Mouse (Mus musculus) midbrain, embryonic 12.5 days (tissue): ENCODE data around the gene Desi2. TPM values are rescaled to one million over a fixed set of nuclear protein-coding genes. Genes with fewer than 3 reads are reported as not detected.
"Not testable (repeated sequence)": the region's sequence is repeated elsewhere in the genome, so short reads cannot be mapped to it uniquely, and the experiment has no call there.

Experiments used
- ATAC-seq: fragments of 200-750 bp; cut with Nextera tagmentation; 2 replicates; pipeline ENCODE4 v1.8.0; 2017; ENCODE audit warnings: low read depth, moderate TSS enrichment, moderate library complexity; ENCODE audit not compliant: low FRiP score
- H3K27ac ChIP-seq: fragments of 300-500 bp; sonication (generic); replicated peaks from 2 replicates; pipeline ENCODE4 v1.5.1; 2016; ENCODE audit warnings: mild to moderate bottlenecking
- H3K27me3 ChIP-seq: fragments of 300-500 bp; sonication (generic); 2 replicates; pipeline ENCODE4 v1.6.1; 2016; ENCODE audit warnings: mild to moderate bottlenecking
- H3K36me3 ChIP-seq: fragments of 300-500 bp; sonication (generic); 2 replicates; pipeline ENCODE4 v1.6.1; 2016
- H3K4me1 ChIP-seq: fragments of 300-500 bp; sonication (generic); 2 replicates; pipeline ENCODE4 v1.6.1; 2016
- H3K4me2 ChIP-seq: fragments of 300-500 bp; sonication (generic); replicated peaks from 2 replicates; pipeline ENCODE4 v1.6.1; 2016; ENCODE audit warnings: mild to moderate bottlenecking, moderate library complexity
- H3K4me3 ChIP-seq: fragments of 300-500 bp; sonication (generic); 2 replicates; pipeline ENCODE4 v1.5.1; 2016; ENCODE audit warnings: mild to moderate bottlenecking
- H3K9ac ChIP-seq: fragments of 300-500 bp; sonication (generic); replicated peaks from 2 replicates; pipeline ENCODE4 v1.6.1; 2016; ENCODE audit warnings: mild to moderate bottlenecking, moderate library complexity
- H3K9me3 ChIP-seq: fragments of 300-500 bp; sonication (generic); 2 replicates; pipeline ENCODE4 v1.6.1; 2016; ENCODE audit warnings: mild to moderate bottlenecking
- WGBS: fragments of 180-500 bp; shearing (Covaris S2); methylation state at CpG from one replicate; pipeline ENCODE4 v1.1.7; 2016; 5-methylcytosine and 5-hydroxymethylcytosine counted together
- polyA plus RNA-seq: library from polyadenylated mRNA; unstranded; fragments of >200 nt; fragmentation: Nextera tagmentation; extraction: Ambion mirVana; gene quantifications from 2 replicates; pipeline ENCODE4 v1.2.1, GENCODE M21; 2016

Desi2 gene
- polyA plus RNA-seq = 19.6 and 20.5 TPM in 2 replicates

DNA sequence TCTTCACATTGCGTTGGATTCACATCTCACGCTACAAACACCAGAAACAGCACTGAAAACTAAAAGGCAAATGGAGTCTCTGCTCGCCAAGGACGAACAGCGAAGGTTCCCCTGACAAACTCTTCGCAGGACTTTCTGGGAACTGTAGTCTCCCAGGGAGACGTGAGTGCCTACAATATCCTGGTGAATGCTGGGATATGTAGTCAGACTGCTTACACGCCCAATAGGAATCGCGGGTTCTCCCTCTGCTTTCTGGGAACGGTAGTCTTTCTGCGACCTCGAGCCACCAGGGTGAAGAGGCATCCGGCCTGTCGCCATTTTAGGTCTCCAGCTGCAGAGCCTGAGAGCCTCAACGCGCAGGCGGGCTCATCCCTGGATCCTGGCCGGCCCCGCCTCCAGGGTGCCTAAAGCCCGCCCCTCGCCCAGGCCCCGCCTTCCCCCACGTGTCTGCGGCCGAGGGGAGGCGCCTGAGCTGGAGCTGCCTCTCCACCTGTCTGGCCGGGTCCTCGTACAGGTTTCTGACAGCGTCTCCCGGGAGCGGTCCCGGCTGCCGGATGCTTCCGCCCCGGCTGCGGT lies at the start of gene Desi2:
Gene Desi2 (plus strand): TSS at position 202 of the 576 bp plus-strand sequence.
- peak within 1 kb of the TSS; percentile 67 for H3K27ac ChIP-seq
- H3K27me3 ChIP-seq, H3K4me1 ChIP-seq, H3K36me3 ChIP-seq, H3K9me3 ChIP-seq: not testable (repeated sequence)
- peak within 1 kb of the TSS; percentile 53; the same call in 1 of the 2 replicates for H3K9ac ChIP-seq
- under 1% methylated on average over 37 of the region's 37 CpGs for WGBS
- H3K4me3 ChIP-seq = peak within 1 kb of the TSS; percentile 65
- ATAC-seq = peak; percentile 99
- peak within 1 kb of the TSS; percentile 53 for H3K4me2 ChIP-seq

DNA sequence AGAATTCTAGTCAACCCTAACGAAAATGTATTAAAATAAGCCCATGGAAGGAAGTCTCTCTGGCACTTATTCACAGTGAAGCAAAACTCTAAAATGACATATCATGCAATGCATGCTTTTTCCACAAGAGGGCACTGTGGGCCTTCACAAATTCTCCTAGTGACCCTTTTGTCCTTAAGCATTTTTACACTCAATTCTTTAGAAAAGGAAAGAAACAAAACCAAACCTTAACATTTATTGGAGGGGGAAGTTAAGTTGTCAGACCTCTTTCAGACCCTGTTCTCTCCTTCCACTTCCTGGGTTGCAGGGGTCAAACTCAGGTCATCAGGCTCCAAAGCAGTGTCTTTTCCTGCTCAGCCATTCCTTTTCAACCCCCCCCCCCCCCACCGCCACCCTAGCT lies 40.7 kb upstream of the Desi2 start:
- H3K4me1 ChIP-seq, H3K27ac ChIP-seq, H3K9ac ChIP-seq, H3K4me3 ChIP-seq, H3K4me2 ChIP-seq, H3K36me3 ChIP-seq, H3K27me3 ChIP-seq, H3K9me3 ChIP-seq: not testable (repeated sequence)
- WGBS = 0% methylated on average over 1 of the region's 2 CpGs
- ATAC-seq = peak; percentile 68; the same call in 1 of the 2 replicates

DNA sequence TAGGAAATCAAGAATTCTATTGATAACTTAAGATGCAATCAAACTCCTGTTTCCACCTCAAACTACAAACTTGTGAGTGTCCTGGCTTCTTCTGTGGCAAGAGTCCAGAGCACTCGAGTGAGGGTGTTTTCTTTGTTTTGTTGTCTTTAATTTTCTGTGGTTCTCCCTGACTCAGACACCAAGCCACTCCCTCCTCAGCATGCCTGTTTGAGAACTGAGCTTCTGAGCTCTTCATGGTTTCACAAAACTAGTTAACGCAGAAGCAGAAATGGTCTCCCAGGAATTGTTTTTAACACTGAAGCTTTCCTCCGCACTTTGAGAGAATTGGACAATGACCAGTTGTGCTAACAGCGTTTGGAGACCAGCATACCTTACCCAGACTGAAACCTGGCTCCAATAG lies 40.3 kb upstream of the Desi2 start:
- not testable (repeated sequence) for H3K9ac ChIP-seq, H3K4me1 ChIP-seq, H3K4me3 ChIP-seq, H3K27me3 ChIP-seq, H3K36me3 ChIP-seq, H3K9me3 ChIP-seq, H3K27ac ChIP-seq, H3K4me2 ChIP-seq
- WGBS = 48% methylated on average over 4 of the region's 4 CpGs
- ATAC-seq = peak; percentile 44; the same call in 1 of the 2 replicates

DNA sequence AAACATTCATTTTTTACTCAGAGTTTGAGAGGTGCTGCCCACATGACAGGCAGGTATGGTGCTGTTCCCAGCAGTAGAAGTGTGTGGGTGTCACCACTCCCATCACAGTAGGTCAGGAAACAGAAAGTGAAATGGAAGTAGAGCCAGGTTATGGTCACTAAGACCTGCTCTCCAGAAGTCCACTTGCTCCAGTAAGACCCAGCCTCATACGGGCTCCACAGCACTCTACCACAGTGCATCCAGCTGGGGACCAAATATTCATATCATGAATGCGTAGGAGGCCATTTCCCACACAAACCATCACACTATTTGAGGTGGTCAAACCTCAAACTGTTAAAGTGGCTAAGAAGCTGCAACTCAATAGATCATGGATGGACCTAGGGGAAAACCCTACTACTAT lies 5.0 kb upstream of the Desi2 start:
- Histone ChIP-seq H3K27ac (no peak overlapping the region), H3K4me1 (no peaks in the 10 kb centered on the region), H3K36me3 (no peaks in the 10 kb centered on the region), H3K9ac (no peak overlapping the region), H3K9me3 (no peaks in the 10 kb centered on the region), H3K4me3 (no peak overlapping the region), H3K4me2 (no peak overlapping the region), H3K27me3 (no peaks in the 10 kb centered on the region)
- 98% methylated on average over 2 of the region's 2 CpGs for WGBS
- no peak for ATAC-seq

DNA sequence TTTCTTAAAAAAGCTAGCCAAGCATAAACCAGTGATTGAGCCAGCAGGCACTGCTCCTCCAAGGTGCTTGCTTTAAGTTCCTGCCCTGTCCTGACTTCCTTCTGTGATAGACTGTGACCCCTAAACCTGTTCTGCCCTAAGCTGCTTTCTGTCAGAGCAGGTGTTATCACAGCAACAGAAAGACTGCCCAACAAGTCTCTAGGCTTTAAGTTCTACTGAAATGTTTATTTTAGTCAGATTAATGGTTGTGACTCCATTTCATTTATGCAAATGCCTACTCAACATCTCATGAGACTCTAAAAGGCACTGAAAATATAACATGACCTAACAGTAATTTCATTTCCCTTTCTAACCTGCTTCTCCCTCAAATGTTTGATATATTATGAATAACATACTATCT lies 1.6 kb upstream of the Desi2 start:
- no peak overlapping the region for H3K4me2 ChIP-seq

DNA sequence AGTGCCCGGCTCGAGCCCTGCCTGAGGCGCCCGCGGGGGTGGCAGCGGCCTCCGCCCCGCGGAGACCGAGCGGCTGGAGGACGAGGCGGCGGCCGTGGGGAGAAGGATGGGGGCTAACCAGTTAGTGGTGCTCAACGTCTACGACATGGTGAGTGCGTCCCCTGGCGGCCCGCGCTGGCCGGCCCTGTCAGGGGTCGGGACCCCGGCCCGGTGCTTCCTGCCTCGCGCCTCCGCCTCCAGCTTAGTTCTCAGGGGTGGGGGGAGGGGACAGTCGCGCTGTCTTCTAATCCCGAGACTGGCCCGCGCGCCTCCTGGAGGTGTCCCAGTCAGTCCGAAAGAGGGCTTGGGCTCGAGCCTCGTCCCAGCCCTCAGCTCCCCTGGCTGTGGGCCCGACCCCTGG lies 593 bp downstream of the Desi2 start:
- Histone ChIP-seq H3K4me3 (peak overlapping the region; percentile 65), H3K9ac (peak overlapping the region; percentile 53; the same call in 1 of the 2 replicates), H3K27ac (peak overlapping the region; percentile 67), H3K4me2 (peak overlapping the region; percentile 47)
- peak; percentile 75; the same call in 1 of the 2 replicates for ATAC-seq
- H3K36me3 ChIP-seq, H3K27me3 ChIP-seq, H3K4me1 ChIP-seq, H3K9me3 ChIP-seq: not testable (repeated sequence)
- WGBS = under 1% methylated on average over 23 of the region's 38 CpGs

More for the DNA sequence above, 1.6 kb upstream of the Desi2 start:
- Histone ChIP-seq H3K27ac (no peak overlapping the region), H3K9ac (no peak overlapping the region), H3K36me3 (no peaks in the 10 kb centered on the region), H3K4me1 (peaks cover 7% of the 10 kb centered on the region), H3K27me3 (no peaks in the 10 kb centered on the region), H3K4me3 (no peak overlapping the region), H3K9me3 (no peaks in the 10 kb centered on the region)
- no peak for ATAC-seq

DNA sequence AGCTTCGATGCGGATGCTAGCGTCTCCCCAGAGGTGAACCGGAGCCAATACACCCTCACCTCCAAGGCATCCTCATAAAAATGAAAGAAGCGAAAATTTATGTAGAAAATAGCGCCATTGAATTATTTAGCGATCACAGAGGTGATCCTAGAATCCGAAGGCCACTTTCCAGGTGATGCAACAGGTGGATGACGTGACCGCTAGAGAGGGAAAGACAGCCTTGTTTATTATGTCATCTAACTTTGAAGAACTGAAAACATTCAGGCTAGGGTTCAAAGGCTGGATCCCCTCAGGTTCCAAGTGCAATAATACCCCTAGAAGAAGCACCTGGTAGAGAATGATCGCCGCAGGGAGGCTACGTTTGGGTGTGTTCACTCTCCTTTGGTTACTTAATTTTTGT lies 1.2 kb downstream of the Desi2 start:
- peaks cover 7% of the 10 kb centered on the region for H3K4me1 ChIP-seq
- H3K9me3 ChIP-seq = no peaks in the 10 kb centered on the region
- H3K36me3 ChIP-seq = no peaks in the 10 kb centered on the region
- WGBS = 9% methylated on average over 13 of the region's 13 CpGs
- H3K27ac ChIP-seq = no peak overlapping the region
- H3K4me2 ChIP-seq = peak overlapping the region; percentile 53
- H3K27me3 ChIP-seq = no peaks in the 10 kb centered on the region
- peak overlapping the region; percentile 36 for H3K4me3 ChIP-seq
- H3K9ac ChIP-seq = no peak overlapping the region
- no peak for ATAC-seq

DNA sequence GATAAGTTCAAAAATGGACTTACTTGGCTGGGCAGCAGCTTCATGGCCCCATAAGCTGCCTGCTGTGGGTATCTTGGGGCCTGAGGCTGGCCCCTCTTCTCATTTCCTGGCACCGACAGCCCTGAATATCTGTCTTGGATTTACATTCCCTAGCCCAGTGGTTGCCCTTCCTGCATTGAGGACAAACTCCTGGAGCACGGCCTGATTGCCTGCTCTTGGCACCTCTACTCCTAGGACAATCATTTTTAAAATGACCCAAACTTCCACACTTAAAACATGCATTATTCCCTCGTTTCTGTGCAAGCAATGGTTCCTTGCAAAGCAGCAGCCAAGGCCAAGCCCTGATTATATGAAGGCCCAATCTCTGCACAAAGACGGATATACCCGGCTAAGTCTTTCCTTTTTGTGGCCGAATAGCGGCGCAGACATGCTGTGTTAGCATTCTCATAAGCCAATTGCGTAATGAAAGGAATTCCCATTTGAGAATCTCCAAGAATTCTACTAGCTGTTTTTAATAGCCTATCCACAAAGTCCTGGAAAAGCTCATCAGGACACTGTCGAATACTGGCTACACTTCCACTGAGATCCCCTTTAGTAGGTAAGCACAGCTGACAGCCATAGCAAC lies 18.6 kb downstream of the Desi2 start:
- Histone ChIP-seq H3K9ac (no peak overlapping the region), H3K4me3 (no peak overlapping the region), H3K9me3 (0 out of 2 replicates have a peak, but pooled peaks cover 6% of the 10 kb centered on the region), H3K4me1 (no peaks in the 10 kb centered on the region), H3K36me3 (no peaks in the 10 kb centered on the region), H3K27ac (no peak overlapping the region), H3K27me3 (no peaks in the 10 kb centered on the region), H3K4me2 (no peak overlapping the region)
- no peak for ATAC-seq
- 88% methylated on average over 10 of the region's 10 CpGs for WGBS

DNA sequence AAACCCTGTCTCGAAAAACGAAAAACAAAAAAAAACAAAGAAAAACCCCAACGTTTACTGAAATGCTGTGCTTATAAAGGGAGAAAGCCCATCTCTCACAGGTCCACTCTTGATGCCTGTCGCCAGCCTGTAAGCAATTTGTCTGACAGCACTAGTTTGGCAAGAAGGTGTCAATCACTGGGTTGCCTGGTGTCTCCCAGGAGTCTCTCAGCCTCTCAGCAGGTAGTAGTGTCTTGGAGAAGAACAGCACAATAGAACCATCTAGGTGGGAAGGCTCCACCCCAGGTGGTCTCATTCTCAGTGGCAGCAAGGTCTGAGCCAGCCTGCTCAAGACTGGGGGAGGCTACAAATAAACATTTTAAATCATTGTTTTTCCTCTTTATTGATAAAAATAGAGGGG lies 20.6 kb downstream of the Desi2 start:
- 88% methylated on average over 4 of the region's 4 CpGs for WGBS
- H3K9ac ChIP-seq, H3K4me3 ChIP-seq, H3K4me1 ChIP-seq, H3K27ac ChIP-seq, H3K27me3 ChIP-seq, ATAC-seq, H3K4me2 ChIP-seq, H3K36me3 ChIP-seq, H3K9me3 ChIP-seq: not testable (repeated sequence)

DNA sequence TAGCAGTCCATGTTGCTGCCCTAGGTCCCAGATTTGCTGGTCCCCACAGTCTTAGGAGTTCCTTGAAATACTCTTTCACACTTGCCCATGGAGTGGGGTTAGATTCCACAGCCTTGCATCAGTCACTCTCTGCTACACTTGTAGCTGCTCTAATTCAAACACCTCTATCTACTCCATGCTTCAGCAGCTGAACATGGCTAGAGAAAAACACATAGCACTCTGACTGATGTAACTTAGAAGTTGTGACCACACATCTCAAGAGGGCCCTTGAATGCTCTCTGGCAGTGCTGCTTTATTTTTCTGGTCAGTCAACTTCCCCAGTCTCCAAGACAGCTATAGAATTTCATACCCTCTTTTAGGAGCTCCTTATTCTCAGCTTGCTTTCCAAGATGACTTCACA lies 22.7 kb downstream of the Desi2 start:
- H3K4me2 ChIP-seq = no peak overlapping the region
- no peaks in the 10 kb centered on the region for H3K4me1 ChIP-seq
- H3K36me3 ChIP-seq = no peaks in the 10 kb centered on the region
- ATAC-seq = no peak
- H3K27ac ChIP-seq = no peak overlapping the region
- H3K4me3 ChIP-seq = no peak overlapping the region
- H3K27me3 ChIP-seq = no peaks in the 10 kb centered on the region
- H3K9ac ChIP-seq = no peak overlapping the region
- no peaks in the 10 kb centered on the region for H3K9me3 ChIP-seq

DNA sequence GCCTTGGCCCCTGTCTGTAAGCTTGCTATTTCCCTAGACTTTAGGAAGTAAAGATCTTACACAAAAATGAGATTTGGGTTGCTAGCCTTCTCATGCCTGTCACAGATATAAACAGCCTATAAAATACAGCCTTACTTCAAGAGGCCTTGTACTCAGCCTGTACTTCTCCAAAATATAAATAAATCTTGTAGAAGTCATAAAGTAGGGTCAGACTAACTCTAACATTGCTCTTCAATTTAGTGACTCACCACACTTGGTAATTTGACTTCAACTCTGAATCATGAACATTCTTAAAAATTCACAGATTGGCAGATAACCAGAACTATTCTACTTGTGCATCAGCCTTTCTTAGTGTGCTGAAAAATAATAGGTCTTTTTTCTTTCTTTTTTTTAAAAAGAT lies 29.9 kb downstream of the Desi2 start:
- H3K4me1 ChIP-seq = no peaks in the 10 kb centered on the region
- no peaks in the 10 kb centered on the region for H3K36me3 ChIP-seq
- H3K4me2 ChIP-seq = no peak overlapping the region
- no peak overlapping the region for H3K4me3 ChIP-seq
- H3K9ac ChIP-seq = no peak overlapping the region
- no peaks in the 10 kb centered on the region for H3K27me3 ChIP-seq
- no peak for ATAC-seq
- no peak overlapping the region for H3K27ac ChIP-seq
- H3K9me3 ChIP-seq = no peaks in the 10 kb centered on the region

DNA sequence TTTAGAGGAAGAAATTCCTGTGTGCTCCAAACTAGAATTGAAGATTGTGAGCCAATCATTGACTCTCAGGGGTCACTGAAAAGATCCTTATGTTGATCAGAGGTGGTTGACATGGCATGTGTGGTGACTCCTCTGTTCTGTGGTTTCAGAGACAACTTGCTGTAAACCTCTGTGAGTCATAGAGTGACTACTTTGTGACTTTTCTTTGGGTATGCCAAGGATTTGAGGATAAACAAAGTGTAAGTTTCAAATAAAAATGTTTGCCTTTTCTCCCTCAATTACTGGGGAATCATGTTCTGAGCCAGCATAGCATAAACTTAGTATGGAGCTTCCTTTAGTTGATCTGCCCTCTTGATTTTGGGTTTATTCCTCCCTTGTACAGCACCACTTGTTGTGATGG lies 31.1 kb downstream of the Desi2 start:
- Histone ChIP-seq H3K9me3 (no peaks in the 10 kb centered on the region), H3K27me3 (no peaks in the 10 kb centered on the region), H3K4me1 (no peaks in the 10 kb centered on the region), H3K9ac (no peak overlapping the region), H3K36me3 (no peaks in the 10 kb centered on the region), H3K27ac (no peak overlapping the region), H3K4me2 (no peak overlapping the region), H3K4me3 (no peak overlapping the region)
- no peak for ATAC-seq
